Mouse (Mus musculus) heart, embryonic 16.5 days (tissue): ENCODE measurements around the gene Itsn1. TPM values are rescaled to one million over a fixed set of nuclear protein-coding genes. Genes with fewer than 3 reads are reported as not detected.

Source experiments
- ATAC-seq: fragments of 200-750 bp; cut with Nextera tagmentation; replicated peaks from 2 replicates; pipeline ENCODE4 v1.8.0; 2017; ENCODE audit warnings: moderate number of reproducible peaks; ENCODE audit not compliant: insufficient read depth, low FRiP score; ENCODE audit errors: extremely low read depth
- H3K27ac ChIP-seq: fragments of 300-500 bp; sonication (generic); 2 replicates; pipeline ENCODE4 v1.5.1; 2014; ENCODE audit warnings: mild to moderate bottlenecking, low read length, control low read depth, moderate library complexity
- H3K27me3 ChIP-seq: fragments of 300-500 bp; sonication (generic); 2 replicates; pipeline ENCODE4 v1.6.1; 2014; ENCODE audit warnings: low read length, mixed read lengths; ENCODE audit not compliant: control insufficient read depth, insufficient read depth
- H3K36me3 ChIP-seq: fragments of 300-500 bp; sonication (generic); 2 replicates; pipeline ENCODE4 v1.6.1; 2014; ENCODE audit not compliant: control insufficient read depth, insufficient read depth
- H3K4me1 ChIP-seq: fragments of 300-500 bp; sonication (generic); 2 replicates; pipeline ENCODE4 v1.6.1; 2014; ENCODE audit warnings: low read length, mixed read lengths; ENCODE audit not compliant: control insufficient read depth, insufficient read depth
- H3K4me2 ChIP-seq: fragments of 300-500 bp; sonication (generic); 2 replicates; pipeline ENCODE4 v1.6.1; 2014; ENCODE audit warnings: low read depth, mild to moderate bottlenecking, control low read depth, low read length
- H3K4me3 ChIP-seq: fragments of 300-500 bp; sonication (generic); 2 replicates; pipeline ENCODE4 v1.5.1; 2014; ENCODE audit warnings: mild to moderate bottlenecking, control low read depth, low read length
- H3K9ac ChIP-seq: fragments of 300-500 bp; sonication (generic); 2 replicates; pipeline ENCODE4 v1.6.1; 2014; ENCODE audit warnings: low read length, control low read depth
- H3K9me3 ChIP-seq: fragments of 300-500 bp; sonication (generic); replicated peaks from 2 replicates; pipeline ENCODE4 v1.6.1; 2016; ENCODE audit warnings: low read length; ENCODE audit not compliant: control insufficient read depth
- WGBS: fragments of 180-500 bp; shearing (Covaris S2); extraction: QIAGEN DNeasy Blood & Tissue Kit; methylation state at CpG from one replicate; pipeline ENCODE4 v1.1.7; 2014; 5-methylcytosine and 5-hydroxymethylcytosine counted together
- polyA plus RNA-seq: library from polyadenylated mRNA; unstranded; fragments of >200 nt; fragmentation: Nextera tagmentation; extraction: Ambion mirVana; gene quantifications from 2 replicates; pipeline ENCODE4 v1.2.1, GENCODE M21; 2015

Gene Itsn1
- polyA plus RNA-seq, 1 experiment from 2014 or later = 14.2 TPM

- ATAC-seq = no peak
- H3K9ac ChIP-seq = no peak overlapping the region
- WGBS = 57% methylated on average over 6 of the region's 6 CpGs
- no peaks in the 10 kb centered on the region for H3K27me3 ChIP-seq
- no peaks in the 10 kb centered on the region for H3K9me3 ChIP-seq
- no peak overlapping the region for H3K4me3 ChIP-seq
- H3K4me1 ChIP-seq = no peaks in the 10 kb centered on the region
- H3K4me2 ChIP-seq = no peak overlapping the region
- H3K27ac ChIP-seq = no peak overlapping the region
- H3K36me3 ChIP-seq = no peaks in the 10 kb centered on the region
These were observed 211.6 kb downstream of the Itsn1 start for GRCm38 (mm10) chr16:91940726-91941125.

- Histone ChIP-seq H3K4me3 (no peak overlapping the region), H3K9me3 (no peaks in the 10 kb centered on the region), H3K9ac (no peak overlapping the region), H3K36me3 (no peaks in the 10 kb centered on the region), H3K27ac (no peak overlapping the region), H3K4me1 (no peaks in the 10 kb centered on the region), H3K4me2 (no peak overlapping the region), H3K27me3 (no peaks in the 10 kb centered on the region)
- no peak for ATAC-seq
- 88% methylated on average over 14 of the region's 14 CpGs for WGBS
These were observed 213.1 kb downstream of the Itsn1 start for GRCm38 (mm10) chr16:91942201-91942600.

- Histone ChIP-seq H3K27ac (no peak overlapping the region), H3K4me1 (no peaks in the 10 kb centered on the region), H3K9ac (no peak overlapping the region), H3K9me3 (no peaks in the 10 kb centered on the region), H3K27me3 (no peaks in the 10 kb centered on the region), H3K4me3 (no peak overlapping the region), H3K36me3 (no peaks in the 10 kb centered on the region), H3K4me2 (no peak overlapping the region)
- 64% methylated on average over 10 of the region's 10 CpGs for whole genome bisulfite sequencing
- ATAC-seq = no peak
These were observed 217.2 kb downstream of the Itsn1 start for GRCm38 (mm10) chr16:91946261-91946660.

- no peaks in the 10 kb centered on the region for H3K4me1 ChIP-seq
- no peak overlapping the region for H3K4me3 ChIP-seq
- WGBS = 81% methylated on average over 11 of the region's 11 CpGs
- no peak overlapping the region for H3K9ac ChIP-seq
- no peaks in the 10 kb centered on the region for H3K9me3 ChIP-seq
- H3K4me2 ChIP-seq = no peak overlapping the region
- no peaks in the 10 kb centered on the region for H3K36me3 ChIP-seq
- H3K27ac ChIP-seq = no peak overlapping the region
- ATAC-seq = no peak
- H3K27me3 ChIP-seq = no peaks in the 10 kb centered on the region
These were observed 218.0 kb downstream of the Itsn1 start for GRCm38 (mm10) chr16:91947093-91947492.

GRCm38 (mm10) chr16:91953967-91954366 is 224.9 kb downstream of the Itsn1 start:
- Histone ChIP-seq H3K27ac (no peak overlapping the region), H3K27me3 (no peaks in the 10 kb centered on the region), H3K9me3 (0 out of 2 replicates have a peak, but pooled peaks cover 3% of the 10 kb centered on the region), H3K4me1 (no peaks in the 10 kb centered on the region), H3K36me3 (no peaks in the 10 kb centered on the region), H3K4me3 (no peak overlapping the region), H3K4me2 (no peak overlapping the region), H3K9ac (no peak overlapping the region)
- ATAC-seq = no peak
- 82% methylated on average over 4 of the region's 4 CpGs for WGBS

- Histone ChIP-seq H3K4me1 (no peaks in the 10 kb centered on the region), H3K27me3 (no peaks in the 10 kb centered on the region)
- 86% methylated on average over 8 of the region's 8 CpGs for WGBS
These were observed 225.7 kb downstream of the Itsn1 start for GRCm38 (mm10) chr16:91954766-91955165.

GRCm38 (mm10) chr16:91962204-91962893 is 233.3 kb downstream of the Itsn1 start:
- Histone ChIP-seq H3K27me3 (no peaks in the 10 kb centered on the region), H3K36me3 (no peaks in the 10 kb centered on the region), H3K27ac (no peak overlapping the region), H3K4me1 (no peaks in the 10 kb centered on the region), H3K9me3 (0 out of 2 replicates have a peak, but pooled peaks cover 3% of the 10 kb centered on the region), H3K4me2 (no peak overlapping the region), H3K9ac (no peak overlapping the region), H3K4me3 (no peak overlapping the region)
- WGBS = 22% methylated on average over 9 of the region's 9 CpGs
- ATAC-seq = 0 out of 2 replicates have a peak, but pooled peaks have one; percentile 45

More at GRCm38 (mm10) chr16:91954766-91955165, 225.7 kb downstream of the Itsn1 start:
- Histone ChIP-seq H3K9me3 (0 out of 2 replicates have a peak, but pooled peaks cover 3% of the 10 kb centered on the region), H3K9ac (no peak overlapping the region), H3K4me2 (no peak overlapping the region), H3K27ac (no peak overlapping the region), H3K4me3 (no peak overlapping the region), H3K36me3 (no peaks in the 10 kb centered on the region)
- no peak for ATAC-seq

GRCm38 (mm10) chr16:91962894-91963555 is 233.9 kb downstream of the Itsn1 start:
- ATAC-seq = no peak
- Histone ChIP-seq H3K27ac (no peak overlapping the region), H3K4me3 (no peak overlapping the region), H3K9me3 (0 out of 2 replicates have a peak, but pooled peaks cover 3% of the 10 kb centered on the region), H3K36me3 (no peaks in the 10 kb centered on the region), H3K9ac (no peak overlapping the region), H3K4me1 (no peaks in the 10 kb centered on the region), H3K27me3 (no peaks in the 10 kb centered on the region), H3K4me2 (no peak overlapping the region)
- 61% methylated on average over 14 of the region's 14 CpGs for WGBS

GRCm38 (mm10) chr16:91963556-91963900 is 234.4 kb downstream of the Itsn1 start:
- H3K4me1 ChIP-seq = no peaks in the 10 kb centered on the region
- WGBS = 90% methylated on average over 3 of the region's 3 CpGs
- no peak overlapping the region for H3K27ac ChIP-seq
- H3K4me3 ChIP-seq = no peak overlapping the region
- H3K36me3 ChIP-seq = no peaks in the 10 kb centered on the region
- H3K4me2 ChIP-seq = no peak overlapping the region
- no peak overlapping the region for H3K9ac ChIP-seq
- no peaks in the 10 kb centered on the region for H3K27me3 ChIP-seq
- no peak for ATAC-seq
- H3K9me3 ChIP-seq = no peaks in the 10 kb centered on the region
